Mouse (Mus musculus) induced T-regulatory cell, adult 2 months (primary cell): ENCODE measurements around the gene Pclo.
"Not testable (repeated sequence)": the region's sequence is repeated elsewhere in the genome, so short reads cannot be mapped to it uniquely, and the experiment has no call there.

Experiments
- DNase-seq: peaks from one replicate; pipeline ENCODE4 v3.0.0-alpha.2; 2012; ENCODE audit warnings: low read depth

Gene Pclo

DNA sequence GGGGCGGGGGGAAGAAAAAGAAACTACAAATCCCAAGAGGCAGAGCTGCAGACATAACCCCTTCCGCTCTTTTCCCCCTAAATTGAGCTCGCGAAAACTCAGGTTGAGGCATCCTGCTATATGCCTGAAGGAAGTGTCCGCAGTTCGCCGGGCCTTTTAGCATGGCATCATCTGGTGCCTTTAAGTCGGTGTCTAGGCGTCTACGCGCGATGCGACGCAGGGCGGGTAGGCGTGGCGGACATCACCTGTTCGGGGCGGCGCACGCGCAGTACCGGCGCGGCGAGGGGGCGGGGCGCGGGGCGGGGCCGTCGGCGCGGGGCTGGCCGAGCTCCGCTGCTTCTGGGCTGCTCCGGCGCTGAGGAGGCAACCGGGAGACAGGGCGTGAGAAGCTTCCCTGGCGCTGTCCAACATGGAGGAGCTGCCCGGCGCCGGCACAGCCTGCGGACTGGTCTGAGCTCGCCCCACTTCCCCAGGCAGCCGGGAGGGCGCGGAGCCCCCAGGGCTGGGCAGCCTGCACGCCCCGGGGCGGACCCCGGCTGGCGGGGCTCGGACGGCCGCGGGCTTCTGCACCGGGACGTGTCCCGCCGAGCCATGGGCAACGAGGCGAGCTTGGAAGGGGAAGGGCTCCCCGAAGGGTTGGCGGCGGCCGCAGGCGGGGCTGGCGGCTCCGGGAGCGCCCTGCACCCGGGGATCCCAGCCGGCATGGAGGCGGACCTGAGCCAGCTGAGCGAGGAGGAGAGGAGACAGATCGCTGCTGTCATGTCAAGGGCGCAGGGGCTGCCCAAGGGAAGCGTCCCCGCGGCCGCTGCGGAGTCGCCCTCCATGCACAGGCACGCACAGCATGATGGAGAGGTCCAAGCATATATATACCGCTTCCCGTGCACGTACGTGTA is at the start of gene Pclo:
Gene Pclo (plus strand): TSS at position 288 of the 893 bp plus-strand sequence.
- peak; percentile 27 for DNase-seq

DNA sequence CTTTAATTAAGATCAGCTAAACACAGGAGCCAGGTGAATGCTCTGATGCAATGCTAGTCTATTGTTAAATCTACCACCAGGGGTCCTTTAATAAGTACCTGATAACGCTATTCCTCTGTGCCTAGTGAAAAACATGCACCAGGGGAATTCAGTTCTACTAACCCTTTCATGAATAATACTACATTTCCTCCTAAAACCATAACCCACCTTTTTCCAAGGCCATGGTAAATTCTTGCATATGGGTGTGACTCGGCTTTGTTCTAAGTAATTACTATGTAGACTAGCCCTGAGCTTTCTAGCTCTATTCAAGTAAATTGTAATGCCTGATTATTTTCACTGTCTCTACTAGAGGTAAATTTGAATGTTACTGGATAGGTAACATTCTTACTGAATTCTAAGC is 20.3 kb upstream of the Pclo start:
- not testable (repeated sequence) for DNase-seq

- no peak for DNase-seq
Observed at GRCm38 (mm10) chr5:14508522-14508921, 6.2 kb upstream of the Pclo start.

DNA sequence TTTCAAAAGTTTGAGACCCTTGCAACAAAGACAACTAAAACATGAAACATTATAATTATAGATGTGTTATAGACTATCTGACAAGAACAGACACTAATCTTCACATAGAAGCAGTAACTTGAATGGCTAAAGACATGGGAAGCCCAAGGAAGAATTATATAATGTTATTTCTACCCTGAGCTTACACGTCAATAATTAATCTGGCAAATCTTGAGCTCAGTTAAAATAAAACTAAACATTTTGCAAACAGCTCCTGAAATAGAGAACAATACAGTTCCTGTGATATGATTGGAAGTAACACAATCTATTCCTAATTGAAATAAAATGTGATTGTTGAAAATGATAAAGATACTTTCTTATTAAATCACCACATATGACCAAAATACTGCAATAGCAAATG is 5.1 kb upstream of the Pclo start:
- DNase-seq, result no peak

GRCm38 (mm10) chr5:14518131-14518832 is 3.6 kb downstream of the Pclo start:
- DNase-seq, result no peak

GRCm38 (mm10) chr5:14522006-14522405 is 7.3 kb downstream of the Pclo start:
- DNase-seq, result no peak

- no peak for DNase-seq
Observed at GRCm38 (mm10) chr5:14526038-14526437, 11.3 kb downstream of the Pclo start.

DNA sequence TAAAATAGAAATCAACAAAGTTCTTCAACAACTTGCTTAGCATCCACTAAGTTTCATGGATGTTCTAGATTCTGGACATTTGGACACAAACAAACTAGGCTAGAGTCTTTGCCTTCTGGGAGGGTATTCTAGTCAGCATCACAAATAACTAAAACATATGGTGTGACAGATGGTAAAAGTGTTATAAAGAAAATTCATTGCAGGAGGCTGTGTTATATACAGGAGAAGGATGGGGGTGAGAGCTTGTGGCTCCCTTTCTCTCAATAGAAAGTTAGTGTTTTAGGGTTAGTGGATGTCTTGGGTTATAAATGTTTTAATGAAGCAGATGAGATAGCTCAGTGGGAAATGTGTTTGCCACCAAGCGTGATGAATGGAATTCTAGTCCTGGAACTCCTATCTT is 13.1 kb downstream of the Pclo start:
- no peak for DNase-seq

DNA sequence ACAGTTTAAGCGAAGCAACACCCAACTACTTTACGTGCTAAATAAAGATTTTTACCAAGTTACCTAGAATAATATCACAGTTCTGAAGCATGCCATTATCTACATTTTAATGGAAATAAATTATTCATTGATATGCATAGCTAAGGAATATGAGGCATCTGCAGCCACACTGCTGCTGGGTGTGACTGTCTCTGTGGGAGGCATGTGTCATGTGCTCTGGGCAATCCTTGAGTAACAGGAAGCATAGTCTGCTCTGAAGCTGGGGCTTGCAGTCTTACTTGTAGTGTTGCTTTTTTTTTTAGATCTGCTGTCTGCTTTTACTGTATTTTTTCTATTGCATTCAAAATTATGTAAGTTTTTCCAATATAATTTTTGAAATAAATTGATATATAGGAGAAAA is 17.2 kb downstream of the Pclo start:
- no peak for DNase-seq

GRCm38 (mm10) chr5:14539346-14539745 is 24.6 kb downstream of the Pclo start:
- DNase-seq, result no peak

- DNase-seq, result no peak
Observed at GRCm38 (mm10) chr5:14539961-14540627, 25.4 kb downstream of the Pclo start.

DNA sequence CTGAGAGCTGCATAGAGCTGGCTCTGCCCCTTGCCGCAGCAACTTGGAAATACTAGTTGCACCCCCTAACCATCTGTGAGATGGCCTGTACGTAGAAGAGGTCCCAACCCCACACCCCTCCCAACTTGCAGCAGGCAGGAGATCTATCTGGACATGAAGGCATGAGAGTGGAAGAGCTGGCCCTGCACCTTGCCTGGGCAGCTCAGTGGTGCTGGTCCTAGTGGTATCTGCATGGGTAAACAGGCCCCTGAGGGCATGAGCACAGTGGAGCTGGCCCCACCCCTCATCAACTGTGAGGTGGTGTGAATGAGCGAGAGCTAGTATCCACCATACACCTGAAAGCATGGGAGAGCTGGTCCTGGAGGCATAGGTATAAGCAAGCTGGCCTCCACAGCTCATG is 60.9 kb downstream of the Pclo start:
- no peak for DNase-seq

- DNase-seq, result no peak
Observed at GRCm38 (mm10) chr5:14591479-14591878, 76.8 kb downstream of the Pclo start.

- no peak for DNase-seq
Observed at GRCm38 (mm10) chr5:14595426-14596013, 80.8 kb downstream of the Pclo start.

DNA sequence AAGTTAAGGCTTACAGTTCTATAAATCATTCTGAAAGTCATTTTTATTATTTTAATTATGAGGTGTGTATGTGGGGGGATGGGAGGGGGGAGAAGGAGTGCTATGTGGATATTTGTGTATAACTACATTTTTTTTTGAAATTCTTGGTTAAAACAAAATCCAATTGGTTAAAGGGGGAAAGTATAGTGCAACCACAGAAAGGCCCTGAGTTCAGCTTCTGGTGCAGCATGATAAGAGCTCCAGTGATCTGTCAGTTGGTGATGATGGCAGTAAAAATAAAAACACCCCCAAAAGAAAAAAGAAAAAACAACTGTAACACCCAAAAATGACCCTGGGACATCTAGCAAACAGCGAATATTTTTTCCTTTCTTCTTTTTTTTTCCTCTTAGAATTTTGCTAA is 93.6 kb downstream of the Pclo start:
- DNase-seq, result no peak

DNA sequence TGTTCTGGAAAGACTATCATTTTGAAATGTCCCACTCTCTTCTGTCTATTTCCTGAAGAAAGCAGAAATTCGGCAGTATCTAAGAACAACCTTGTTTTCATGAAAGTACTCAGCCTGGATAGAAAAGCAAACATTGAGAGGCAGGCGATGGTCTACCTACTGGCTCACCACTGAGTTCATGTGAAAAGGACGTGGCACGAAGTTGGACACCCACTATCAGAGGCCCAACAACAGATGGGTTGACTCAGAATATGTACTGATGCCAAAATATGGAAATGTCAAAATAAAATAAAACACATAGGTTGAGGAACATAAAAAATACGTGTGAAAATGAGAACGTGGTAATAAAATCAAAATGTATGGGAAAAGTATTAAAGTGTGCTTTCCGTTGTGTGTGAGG is 106.4 kb downstream of the Pclo start:
- DNase-seq, result no peak

DNA sequence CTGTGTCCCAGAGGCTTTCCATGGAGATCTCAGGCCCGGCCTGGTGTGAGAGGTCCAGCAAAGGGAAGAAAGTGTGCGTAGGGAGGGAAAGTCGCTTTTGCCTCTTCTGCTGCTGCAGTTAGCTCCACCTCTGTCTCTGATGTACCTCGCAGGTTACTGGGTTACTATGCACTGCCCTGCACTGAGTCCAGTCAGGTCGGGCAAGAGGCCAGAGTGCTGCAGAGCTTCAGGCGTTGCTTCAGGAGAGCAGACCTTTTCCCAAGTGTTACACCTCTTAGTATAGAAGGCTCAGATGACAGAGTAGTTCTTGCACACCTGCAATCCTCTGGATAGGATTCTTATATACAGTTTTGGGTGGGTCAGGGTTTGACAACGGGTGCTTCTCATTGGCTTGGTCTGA is 108.6 kb downstream of the Pclo start:
- no peak for DNase-seq

DNA sequence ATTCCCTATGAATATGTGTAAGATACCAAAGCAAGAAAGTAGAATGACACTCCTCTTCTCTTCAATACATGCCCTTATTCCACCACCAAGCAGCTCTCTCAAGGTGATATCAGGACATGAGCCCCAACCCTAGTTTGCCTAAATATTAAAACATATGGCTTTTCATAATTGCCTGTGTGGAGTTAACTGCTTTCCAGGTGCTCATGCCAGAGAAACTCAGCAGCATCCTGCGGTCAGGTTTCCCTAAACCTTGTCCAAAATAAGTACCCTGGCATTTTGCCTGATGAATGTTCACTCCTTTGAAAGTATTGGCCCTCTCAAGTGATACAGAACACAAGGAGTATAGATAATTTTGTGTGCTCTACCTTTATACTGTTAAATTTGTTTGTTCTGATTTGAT is 126.5 kb downstream of the Pclo start:
- DNase-seq, result no peak

GRCm38 (mm10) chr5:14645856-14646255 is 131.1 kb downstream of the Pclo start:
- DNase-seq, result no peak

- DNase-seq, result no peak
Observed at GRCm38 (mm10) chr5:14660637-14661036, 145.9 kb downstream of the Pclo start.

GRCm38 (mm10) chr5:14662180-14662579 is 147.5 kb downstream of the Pclo start:
- DNase-seq, result no peak

GRCm38 (mm10) chr5:14662603-14663002 is 147.9 kb downstream of the Pclo start:
- no peak for DNase-seq
